Mouse (Mus musculus): ENCODE measurements around the gene Sh2d4b.

Sh2d4b gene

DNA sequence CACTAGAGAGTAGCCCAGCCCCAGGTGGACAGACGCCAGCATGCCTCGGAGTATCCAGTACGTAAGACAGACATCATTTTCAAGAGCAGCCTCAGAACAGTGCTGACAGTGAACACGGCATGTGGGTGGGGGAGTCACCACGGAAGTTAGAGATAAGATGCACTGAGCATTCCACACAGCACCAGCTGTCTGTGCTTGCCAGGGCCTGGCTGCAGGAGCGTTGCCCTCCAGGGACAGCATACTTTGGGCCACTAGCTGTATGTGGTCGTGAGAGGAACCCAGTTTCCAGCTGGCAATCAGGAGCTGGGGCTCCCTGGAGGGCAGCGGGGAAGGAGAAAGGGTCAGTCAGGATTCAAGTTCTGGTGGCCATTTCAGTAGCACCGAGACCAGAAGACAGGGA is 13.7 kb upstream of the Sh2d4b start:
- no peak for DNase-seq (ENCODE audit: low spot score in 2 of 2)

DNA sequence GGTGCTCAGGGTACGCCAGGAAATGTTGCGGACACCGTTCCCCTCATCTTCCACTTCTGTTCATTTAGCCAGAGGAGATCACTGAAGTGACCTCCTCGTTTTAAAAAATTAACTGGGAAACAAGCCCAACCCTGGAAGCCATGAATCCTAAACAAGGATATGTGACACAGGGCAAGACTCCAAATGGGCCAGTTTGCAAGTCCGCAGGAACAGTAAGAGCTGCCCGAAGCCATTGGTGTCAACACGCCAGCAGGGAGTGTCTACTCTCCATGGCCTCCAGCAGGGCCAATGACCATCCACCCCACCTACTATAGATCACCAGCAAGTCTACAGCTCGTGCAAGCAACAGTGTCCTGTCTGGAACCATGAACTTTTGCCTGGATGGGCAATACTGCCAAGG is 12.7 kb upstream of the Sh2d4b start:
- no peak for DNase-seq (ENCODE audit: low spot score in 2 of 2)

DNA sequence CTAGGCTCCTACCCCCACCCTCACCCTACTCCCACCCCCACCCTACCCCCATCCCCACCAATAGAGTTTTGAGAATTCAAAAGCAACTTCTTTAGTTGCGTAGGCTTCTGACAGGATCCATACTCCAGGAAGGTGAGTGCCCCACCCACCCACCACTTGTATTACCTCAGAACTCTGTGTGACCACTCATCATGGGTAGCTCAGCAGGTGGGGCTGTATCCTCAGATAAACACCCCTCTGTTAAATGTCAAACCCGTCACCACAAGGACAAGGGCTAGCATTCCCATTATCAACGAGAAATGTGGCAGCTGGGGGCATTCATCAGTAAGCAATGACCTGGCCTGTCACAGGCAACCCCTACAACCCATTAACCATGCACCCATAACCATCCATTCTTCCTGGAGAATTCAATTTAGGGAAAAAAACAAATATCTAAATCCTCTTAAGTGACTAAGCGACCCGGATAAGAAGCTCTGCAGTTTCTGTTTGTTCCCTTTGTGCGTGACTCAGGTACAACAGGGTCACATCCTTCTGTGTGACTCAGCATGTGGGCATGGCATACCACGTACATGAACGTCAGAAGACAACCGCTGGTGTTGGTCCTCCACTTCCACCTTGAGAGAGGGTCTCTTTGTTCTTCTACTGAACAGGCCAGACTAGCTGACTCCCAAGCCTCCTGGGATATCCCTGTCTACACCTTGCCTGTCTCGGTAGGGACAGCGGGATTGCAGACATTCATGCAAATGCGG is 9.4 kb upstream of the Sh2d4b start:
- DNase-seq (ENCODE audit: low spot score in 2 of 2) = no peak

DNA sequence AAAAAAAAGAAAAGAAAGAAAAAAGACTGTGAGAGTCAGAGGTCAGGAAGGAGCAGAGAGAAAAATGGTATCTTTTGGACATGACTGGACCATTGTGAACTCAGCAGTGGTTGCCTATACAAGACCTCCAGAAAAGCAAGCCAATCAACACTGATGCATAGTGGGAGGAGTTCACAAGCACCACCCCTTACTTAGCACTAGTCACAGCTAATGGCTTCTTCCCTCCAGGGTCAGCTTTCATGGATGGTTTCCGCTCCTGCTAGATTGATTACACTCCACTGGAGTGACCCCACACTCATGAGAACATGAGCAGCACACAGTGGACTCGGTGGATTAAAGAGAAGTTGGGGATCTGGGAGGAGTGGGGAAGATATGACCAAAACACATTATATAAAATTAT is 7.2 kb upstream of the Sh2d4b start:
- DNase-seq (ENCODE audit: low spot score in 2 of 2) = no peak

DNA sequence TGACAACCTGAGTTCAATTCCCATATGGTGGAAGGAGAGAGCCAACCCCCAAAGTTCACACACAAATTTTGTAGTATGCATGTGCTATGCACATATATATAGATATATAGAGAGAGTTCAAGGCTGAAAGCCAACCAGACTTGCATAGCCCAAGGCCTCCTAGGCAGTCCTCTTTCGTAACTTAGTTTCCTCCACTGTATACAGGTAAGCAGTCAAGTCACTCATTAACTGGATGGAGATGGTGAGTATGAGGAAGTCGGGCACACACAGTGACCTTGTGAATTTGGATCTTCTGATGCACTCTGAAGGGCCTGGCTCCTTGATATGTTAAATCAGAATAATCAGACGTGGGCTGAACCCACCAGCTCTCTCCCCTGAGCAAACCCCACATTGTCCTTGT is 4.8 kb upstream of the Sh2d4b start:
- no peak for DNase-seq (ENCODE audit: low spot score in 2 of 2)

DNA sequence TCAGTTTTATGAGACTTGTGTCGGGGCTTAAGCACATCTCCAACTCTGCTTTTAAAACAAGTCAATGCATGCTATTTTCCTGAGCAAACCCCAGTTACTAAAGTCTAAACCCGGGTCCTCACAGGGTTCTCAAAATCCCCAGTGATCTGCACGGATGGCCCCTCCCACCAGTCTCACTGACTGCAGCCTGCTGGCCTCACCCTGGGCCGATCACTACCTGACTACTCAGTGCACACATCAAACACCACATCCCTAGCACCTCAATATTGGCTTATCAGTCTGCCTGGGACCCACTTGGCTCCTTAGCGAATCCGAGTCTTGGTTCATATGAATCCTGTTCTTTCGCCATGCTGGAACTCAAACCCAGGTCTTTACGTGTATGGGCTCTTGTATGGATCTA is 2.6 kb upstream of the Sh2d4b start:
- no peak for DNase-seq (ENCODE audit: low spot score in 2 of 2)

DNA sequence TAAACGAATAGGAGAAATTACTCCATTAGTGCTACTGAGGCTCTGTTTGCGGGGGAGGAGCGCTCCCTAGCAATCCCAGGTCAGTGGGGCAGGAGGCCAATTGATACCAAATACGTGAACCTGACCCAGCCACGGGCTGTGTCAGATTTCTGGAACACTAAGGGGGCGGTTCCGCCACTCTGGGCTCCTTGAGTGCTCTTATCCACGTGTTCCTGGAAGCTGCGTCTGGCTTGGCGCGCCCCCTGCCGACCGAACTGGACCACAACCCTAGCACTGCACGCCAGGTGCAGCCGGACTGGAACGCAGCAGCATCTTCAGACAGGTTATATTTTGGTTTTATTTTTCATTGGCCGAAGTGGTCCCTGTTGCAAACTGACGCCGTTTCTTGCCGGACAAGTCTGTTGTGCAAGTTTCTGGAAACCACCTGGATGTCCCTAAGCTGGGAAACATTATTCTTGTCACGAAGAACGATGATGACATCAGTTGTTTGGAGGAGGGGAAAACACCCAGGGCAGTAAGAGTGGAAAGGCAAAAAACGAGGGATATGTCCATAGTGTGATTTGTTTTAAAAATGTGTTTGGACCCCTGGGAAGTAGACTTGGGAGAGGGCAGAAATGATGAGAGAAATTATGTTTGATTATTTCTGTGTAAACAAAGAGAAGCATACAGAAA is 1.6 kb upstream of the Sh2d4b start:
- DNase-seq (ENCODE audit: low spot score in 2 of 2) = peak; percentile 66 to 83

DNA sequence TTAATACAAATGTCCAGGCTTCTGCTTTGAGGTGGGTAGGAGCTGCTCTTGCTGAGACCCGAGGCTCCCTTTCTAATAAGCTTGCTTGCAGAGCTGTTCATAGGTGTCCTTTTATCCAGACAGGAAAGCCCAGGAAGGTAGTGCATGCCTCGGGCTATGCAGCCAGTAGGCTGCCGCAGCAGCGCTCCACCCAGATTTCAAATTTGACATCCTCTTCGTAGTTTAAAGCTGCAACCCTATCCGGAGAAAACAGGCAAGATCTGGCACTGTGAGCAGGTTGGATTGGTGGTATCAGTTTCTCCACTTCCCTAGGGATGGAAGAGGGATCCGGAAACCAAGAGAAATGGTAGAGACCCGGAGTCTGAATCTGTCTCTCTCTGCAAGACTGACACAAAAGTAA is 818 bp upstream of the Sh2d4b start:
- DNase-seq (ENCODE audit: low spot score in 2 of 2) = no peak

DNA sequence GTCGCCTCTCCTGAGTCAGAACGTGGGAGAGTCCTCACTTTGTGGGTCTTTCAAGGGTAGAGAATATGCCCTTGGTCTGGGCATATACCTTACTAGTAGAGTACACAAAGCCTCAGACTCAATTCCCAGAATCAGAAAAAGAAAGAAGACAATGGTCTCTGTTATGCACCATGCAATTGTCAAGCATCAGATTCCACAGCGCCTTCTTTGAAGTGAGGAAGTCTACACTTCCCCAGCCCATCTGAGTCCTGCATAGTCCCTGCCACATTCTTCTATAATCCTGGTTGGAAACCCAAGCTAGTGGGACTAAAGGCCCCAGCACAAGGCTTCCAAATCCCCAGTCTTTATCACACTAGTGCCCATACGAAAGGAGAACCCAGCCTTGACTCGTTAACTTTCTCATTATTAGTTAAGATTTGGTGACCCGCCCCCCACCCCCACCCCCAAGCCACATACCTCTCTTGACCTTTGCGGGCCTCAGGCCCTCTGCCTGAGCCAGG is 690 bp downstream of the Sh2d4b start:
- DNase-seq (ENCODE audit: low spot score in 2 of 2) = no peak

DNA sequence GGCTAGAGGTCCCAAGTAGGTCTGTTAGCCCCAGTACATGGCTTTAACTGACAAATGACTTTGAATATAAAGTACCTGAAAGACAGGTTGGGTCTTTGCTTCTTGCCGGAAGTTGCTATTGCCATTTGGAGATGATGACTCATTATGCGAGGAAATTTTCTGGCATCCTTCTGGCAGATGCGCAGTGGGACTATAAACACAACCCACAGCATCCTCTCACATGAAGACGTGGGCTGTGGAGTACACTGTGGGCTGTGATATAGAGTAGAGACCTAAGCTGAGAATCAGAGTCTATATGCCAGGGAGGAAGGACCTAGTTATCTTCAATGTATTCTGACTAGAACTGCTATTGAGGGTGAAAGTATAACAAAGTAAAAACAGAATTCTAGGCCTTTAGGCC is 1.6 kb downstream of the Sh2d4b start:
- no peak for DNase-seq (ENCODE audit: low spot score in 2 of 2)

DNA sequence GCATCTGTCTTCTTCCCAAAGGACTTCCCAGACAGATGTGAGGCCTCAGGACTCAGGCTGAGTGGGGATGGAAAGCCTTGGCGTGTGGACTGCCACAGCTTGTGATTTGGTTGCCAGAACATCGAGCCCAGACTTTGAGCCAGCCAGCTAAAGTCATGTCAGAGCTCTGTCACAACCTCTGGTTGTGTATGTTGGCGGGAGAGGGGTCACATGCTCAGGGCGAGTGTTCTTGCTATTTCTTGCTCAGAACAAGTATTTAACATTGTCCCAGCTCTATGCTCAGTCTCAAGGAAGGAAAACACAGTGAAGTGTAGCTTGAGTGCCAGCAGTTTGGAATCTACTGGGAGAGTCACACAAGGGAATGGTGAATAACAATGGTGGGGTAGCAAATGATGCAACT is 3.4 kb downstream of the Sh2d4b start:
- no peak for DNase-seq (ENCODE audit: low spot score in 2 of 2)

DNA sequence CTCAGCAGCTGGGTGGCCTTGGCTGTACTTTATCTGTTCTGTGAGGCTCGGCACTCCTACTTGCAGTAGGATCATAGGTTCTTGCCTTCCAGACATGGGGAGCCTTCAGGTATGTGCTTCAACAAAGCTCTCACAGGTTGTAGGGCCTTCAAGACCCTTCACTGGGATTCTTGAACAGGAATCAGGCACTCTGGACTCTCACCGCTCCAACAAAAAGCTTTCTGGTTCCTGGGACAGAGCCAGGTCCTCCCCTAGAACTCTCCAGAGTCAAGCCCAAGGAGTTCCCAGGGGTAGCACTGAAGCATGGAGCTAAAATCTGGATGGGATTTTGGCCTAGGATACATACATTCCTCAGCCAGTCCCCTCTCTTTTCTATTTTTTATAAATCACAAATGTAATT is 3.9 kb downstream of the Sh2d4b start:
- DNase-seq (ENCODE audit: low spot score in 2 of 2) = no peak

DNA sequence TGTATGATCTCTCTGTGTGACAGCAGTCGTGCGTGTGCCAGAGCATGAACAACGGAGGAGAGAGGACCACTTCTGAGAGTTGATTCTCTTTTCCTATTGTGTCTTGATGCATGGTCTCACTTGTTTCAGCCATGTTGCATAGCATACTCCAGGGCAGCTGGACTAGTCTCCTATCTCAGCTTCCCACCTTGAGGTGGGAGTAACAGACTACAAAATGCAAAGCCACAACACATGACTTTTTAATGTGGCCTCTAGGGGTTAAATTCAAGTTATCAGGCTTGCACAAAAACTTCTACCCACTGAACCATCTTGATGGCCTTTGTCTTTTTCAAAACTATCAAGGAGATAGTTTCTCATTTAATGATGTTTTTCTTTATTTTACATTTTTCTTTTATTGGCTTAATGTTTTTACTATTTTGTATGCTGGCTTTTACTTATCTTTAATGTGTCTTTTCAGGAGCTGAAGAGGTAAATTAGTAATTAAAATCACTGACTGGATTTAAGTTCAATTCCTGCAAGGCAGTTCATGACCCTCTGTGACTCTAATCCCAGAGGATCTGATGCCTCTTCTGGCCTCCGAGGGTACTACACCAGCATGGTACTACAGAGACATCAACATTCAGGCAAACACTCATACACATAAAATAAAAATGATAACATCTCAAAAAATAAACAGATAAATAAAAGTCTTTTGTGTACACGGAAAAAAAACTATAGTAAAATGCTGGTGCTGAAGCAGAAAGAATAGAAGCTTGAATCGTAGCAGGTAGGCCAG is 6.5 kb downstream of the Sh2d4b start:
- DNase-seq (ENCODE audit: low spot score in 2 of 2) = peak in 1 of 2 experiments; percentile 16

DNA sequence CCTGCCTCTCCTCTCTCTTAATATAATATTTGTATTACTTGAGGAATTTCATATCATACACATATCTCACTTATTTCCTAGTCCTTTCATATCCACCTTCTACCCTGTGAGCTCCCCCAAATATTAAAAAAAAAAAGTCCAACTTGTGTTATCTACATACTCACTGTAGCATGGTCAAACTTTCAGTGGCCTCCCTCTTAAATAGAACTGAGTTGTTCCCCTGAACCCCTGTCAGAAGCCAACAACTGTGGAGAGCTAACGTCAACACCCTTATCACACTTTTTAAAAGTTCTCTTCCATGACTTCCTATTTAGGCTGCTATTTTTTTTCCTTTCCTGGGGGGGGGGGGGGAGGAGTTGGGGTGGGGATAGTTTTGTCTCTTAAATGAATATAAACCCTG is 7.3 kb downstream of the Sh2d4b start:
- DNase-seq (ENCODE audit: low spot score in 2 of 2) = no peak

DNA sequence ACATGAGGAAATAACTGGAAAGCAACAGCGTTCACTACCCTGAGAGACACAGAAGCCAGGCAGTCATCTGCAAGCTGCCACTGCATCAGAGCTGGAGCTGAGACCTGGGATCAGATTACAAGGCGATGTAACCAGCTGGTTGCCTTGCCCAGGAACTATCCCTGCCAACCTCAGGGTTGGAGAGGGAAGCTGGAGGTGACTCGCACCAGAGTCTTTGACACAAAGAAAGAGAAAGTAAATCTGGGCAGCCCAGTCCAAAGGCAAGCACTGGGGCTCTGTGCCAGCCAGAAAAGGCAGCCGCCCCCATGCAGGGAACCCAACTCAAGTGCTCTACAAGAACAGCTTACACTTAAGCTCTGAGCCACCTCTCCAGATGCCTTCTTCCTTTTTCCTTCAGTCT is 7.8 kb downstream of the Sh2d4b start:
- DNase-seq (ENCODE audit: low spot score in 2 of 2) = no peak

DNA sequence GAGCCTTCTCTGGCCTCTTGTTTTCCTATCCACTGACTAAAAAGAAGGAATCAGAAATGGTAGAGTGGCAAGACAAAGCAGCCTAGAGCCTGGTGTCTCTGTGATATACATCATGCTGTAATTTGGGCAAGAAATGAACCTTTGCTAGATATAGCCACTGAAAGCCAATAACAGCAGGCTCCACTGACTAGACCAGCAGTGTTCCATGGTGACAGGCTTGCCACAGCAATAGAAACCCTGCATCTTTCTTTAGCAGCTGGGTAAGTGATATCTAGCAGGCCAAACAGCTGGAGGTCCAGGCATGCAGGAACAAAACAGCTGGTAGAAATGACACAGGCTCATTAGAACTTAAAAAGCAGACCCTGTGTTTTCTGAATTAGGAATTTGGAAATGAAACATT is 18.5 kb downstream of the Sh2d4b start:
- DNase-seq (ENCODE audit: low spot score in 2 of 2) = no peak

DNA sequence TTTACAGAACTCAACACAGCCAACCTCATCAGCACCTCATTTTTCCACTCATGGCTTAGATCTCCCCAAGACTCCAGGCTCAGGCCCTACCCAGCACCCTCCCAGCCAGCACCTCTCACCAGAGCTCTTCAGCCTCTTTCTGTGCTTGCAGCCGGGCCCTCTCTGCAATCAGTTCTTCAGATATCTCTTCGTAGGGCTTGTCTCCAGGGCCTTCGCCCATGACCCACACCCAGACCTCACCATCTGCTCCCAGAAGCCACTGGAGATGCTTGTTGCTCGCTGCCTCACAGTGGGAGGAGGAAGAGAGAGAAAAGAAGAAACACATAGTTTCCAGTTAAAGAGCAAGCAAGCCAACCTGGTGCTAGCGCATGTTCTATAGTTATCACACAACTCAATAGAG is 19.1 kb downstream of the Sh2d4b start:
- DNase-seq (ENCODE audit: low spot score in 2 of 2) = no peak

DNA sequence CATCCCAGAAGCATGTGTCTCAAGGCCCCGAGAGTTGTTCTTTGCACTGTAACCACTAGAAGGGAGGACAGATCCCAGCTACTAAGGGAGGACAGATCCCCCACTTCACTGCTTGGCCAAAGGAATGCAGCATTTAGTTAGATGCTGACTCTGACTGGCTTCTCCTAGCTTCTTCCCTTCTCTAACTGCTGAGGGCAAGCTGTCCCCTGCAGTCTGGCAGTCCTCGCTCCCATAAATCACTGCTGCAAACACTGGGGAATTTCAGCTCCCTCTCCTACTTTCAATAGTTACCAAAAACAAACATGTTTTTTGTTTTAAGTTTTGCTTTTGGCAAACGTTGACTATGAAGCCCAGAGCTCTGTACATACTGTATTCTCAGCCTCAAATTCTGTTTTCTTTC is 22.5 kb downstream of the Sh2d4b start:
- no peak for DNase-seq (ENCODE audit: low spot score in 2 of 2)

DNA sequence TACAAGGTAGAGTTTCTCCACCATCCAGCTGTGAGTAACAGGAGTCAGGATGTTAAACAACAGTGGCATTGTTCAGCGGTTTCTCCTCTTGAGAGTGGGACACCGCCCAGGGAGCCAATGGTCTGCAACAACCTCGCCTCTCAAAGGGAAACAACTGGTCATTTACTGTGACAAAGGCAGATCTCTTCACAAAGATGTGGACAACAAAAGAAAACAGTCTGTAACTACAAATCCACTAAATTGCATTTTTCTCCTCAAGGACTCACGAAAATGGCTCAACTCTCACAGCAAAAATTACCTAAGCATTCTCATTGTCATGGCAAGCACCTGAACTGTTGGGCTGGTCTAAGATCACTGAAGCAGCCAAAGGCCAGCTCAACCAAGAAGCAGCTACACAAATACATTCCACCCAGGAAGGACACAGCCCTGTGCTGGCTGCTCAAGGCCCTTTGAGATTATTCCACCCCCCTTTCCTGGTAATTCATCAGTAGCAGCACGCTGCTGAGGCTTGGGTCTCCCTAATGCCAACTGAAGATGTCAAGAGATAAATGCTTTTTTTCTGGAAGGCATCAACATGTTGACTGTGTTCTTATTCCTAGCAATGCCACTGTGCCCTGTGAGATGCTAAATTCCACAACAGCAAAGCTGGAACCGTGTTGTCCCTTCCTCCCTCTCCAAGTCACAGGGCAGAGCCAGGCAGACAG is 28.1 kb downstream of the Sh2d4b start:
- no peak for DNase-seq (ENCODE audit: low spot score in 2 of 2)

DNA sequence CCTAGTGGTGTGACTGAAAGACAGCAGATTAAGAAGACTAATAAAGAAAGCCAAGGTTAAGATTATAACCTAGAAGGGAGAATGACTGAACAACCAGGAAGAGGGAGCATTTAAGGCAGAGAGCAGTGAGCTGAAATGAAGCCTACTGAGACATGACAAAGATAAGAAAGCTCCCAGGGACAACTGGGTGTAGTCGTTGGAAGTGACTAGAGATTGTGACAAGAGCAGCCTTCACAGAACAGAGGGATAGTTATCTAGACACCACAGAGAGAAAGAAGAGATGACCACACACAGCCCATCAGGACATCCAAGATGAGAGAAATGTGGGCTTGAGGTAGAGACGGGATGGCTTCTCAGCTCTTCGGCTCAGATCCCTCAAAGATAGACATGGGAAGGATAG is 29.4 kb downstream of the Sh2d4b start:
- no peak for DNase-seq (ENCODE audit: low spot score in 2 of 2)

DNA sequence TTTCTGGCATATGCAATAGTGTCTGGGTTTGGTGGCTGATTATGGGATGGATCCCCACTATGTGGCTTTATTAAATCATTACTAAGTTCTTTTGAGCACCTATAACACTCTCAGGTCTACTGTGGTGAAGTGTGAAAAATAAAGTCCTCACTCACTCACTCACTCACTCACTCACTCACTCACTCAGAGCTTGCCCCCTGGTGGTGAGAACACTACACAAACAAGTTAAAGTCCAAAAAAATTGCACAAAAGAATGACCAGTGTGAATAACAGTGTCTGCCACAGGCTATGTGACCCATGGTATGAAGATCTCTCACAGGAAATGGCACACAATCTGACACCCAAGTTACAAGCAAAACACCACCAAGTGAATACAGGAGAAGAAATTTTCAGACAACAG is 30.0 kb downstream of the Sh2d4b start:
- DNase-seq (ENCODE audit: low spot score in 2 of 2) = no peak

DNA sequence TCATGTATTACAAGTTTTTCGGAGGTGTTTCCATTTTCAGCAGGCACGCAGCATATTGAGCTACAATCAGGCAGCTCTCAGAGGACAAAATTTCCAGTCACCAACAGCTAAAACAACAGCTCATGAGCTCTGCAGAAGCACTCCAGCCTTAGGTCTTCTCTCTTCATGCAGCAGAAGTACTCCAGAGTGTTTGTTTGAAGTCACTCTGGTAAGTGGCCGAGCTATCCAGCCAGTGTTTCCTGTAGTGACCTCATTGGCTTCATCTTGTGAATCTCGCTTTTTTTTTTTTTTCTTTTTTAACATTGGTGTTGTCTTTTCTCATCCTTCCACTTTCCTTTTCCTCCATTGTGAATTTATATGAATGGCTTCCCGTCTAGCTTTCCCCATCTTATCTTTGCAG is 40.1 kb downstream of the Sh2d4b start:
- no peak for DNase-seq (ENCODE audit: low spot score in 2 of 2)
